Mouse (Mus musculus): ENCODE data around the gene Matn4. TPM values are rescaled to one million over a fixed set of nuclear protein-coding genes. Genes with fewer than 3 reads are reported as not detected.

Matn4 gene
- polyA plus RNA-seq, 1 experiment from 2014 or later, result 5.1 TPM

- 90% methylated on average over 15 of the region's 15 CpGs for WGBS
These were observed 17.9 kb upstream of the Matn4 start for GRCm38 (mm10) chr2:164422675-164423393.

GRCm38 (mm10) chr2:164421979-164422378 lies 17.0 kb upstream of the Matn4 start:
- no peak for ATAC-seq (ENCODE audit: low FRiP score, low read depth)
- Histone ChIP-seq H3K36me3 (no peaks in the 10 kb centered on the region), H3K9me3 (no peaks in the 10 kb centered on the region), H3K4me3 (no peak overlapping the region), H3K9ac (no peak overlapping the region), H3K27me3 (no peaks in the 10 kb centered on the region; the same call in 1 of the 2 replicates), H3K4me2 (no peak overlapping the region), H3K4me1 (replicated peaks) (no peaks in the 10 kb centered on the region), H3K27ac (replicated peaks) (no peak overlapping the region)
- 86% methylated on average over 8 of the region's 8 CpGs for WGBS

More at GRCm38 (mm10) chr2:164422675-164423393, 17.9 kb upstream of the Matn4 start:
- H3K27me3 ChIP-seq, result no peaks in the 10 kb centered on the region
- no peak overlapping the region for H3K4me2 ChIP-seq
- no peak overlapping the region for H3K9ac ChIP-seq
- no peak overlapping the region for H3K4me3 ChIP-seq
- ATAC-seq (ENCODE audit: low FRiP score, low read depth), result no peak
- H3K27ac ChIP-seq (replicated peaks), result no peak overlapping the region
- H3K9me3 ChIP-seq, result no peaks in the 10 kb centered on the region
- H3K4me1 ChIP-seq (replicated peaks), result no peaks in the 10 kb centered on the region
- H3K36me3 ChIP-seq, result no peaks in the 10 kb centered on the region

GRCm38 (mm10) chr2:164421306-164421705 lies 16.3 kb upstream of the Matn4 start:
- Histone ChIP-seq H3K36me3 (no peaks in the 10 kb centered on the region), H3K9me3 (no peaks in the 10 kb centered on the region), H3K4me3 (no peak overlapping the region), H3K27ac (replicated peaks) (no peak overlapping the region), H3K4me2 (no peak overlapping the region), H3K9ac (no peak overlapping the region), H3K4me1 (replicated peaks) (no peaks in the 10 kb centered on the region), H3K27me3 (no peaks in the 10 kb centered on the region; the same call in 1 of the 2 replicates)
- no peak for ATAC-seq (ENCODE audit: low FRiP score, low read depth)
- 95% methylated on average over 7 of the region's 7 CpGs for WGBS

- Histone ChIP-seq H3K9ac (no peak overlapping the region), H3K4me2 (no peak overlapping the region), H3K27ac (replicated peaks) (no peak overlapping the region), H3K9me3 (no peaks in the 10 kb centered on the region), H3K4me3 (no peak overlapping the region), H3K36me3 (no peaks in the 10 kb centered on the region), H3K4me1 (replicated peaks) (no peaks in the 10 kb centered on the region), H3K27me3 (peaks cover 3% of the 10 kb centered on the region; the same call in 1 of the 2 replicates)
- WGBS, result 9% methylated on average over 3 of the region's 3 CpGs
- no peak for ATAC-seq (ENCODE audit: low FRiP score, low read depth)
These were observed 14.5 kb upstream of the Matn4 start for GRCm38 (mm10) chr2:164419489-164419888.

GRCm38 (mm10) chr2:164418308-164418875 lies 13.4 kb upstream of the Matn4 start:
- 37% methylated on average over 3 of the region's 3 CpGs for WGBS
- no peak for ATAC-seq (ENCODE audit: low FRiP score, low read depth)

GRCm38 (mm10) chr2:164417198-164417597 lies 12.2 kb upstream of the Matn4 start:
- no peaks in the 10 kb centered on the region for H3K36me3 ChIP-seq
- WGBS, result 1% methylated on average over 2 of the region's 2 CpGs
- H3K4me1 ChIP-seq (replicated peaks), result 0 out of 2 replicates have a peak, but pooled peaks cover 4% of the 10 kb centered on the region
- peaks cover 3% of the 10 kb centered on the region; the same call in 1 of the 2 replicates for H3K27me3 ChIP-seq
- H3K9ac ChIP-seq, result no peak overlapping the region
- ATAC-seq (ENCODE audit: low FRiP score, low read depth), result no peak
- H3K27ac ChIP-seq (replicated peaks), result no peak overlapping the region
- H3K4me2 ChIP-seq, result no peak overlapping the region
- no peaks in the 10 kb centered on the region for H3K9me3 ChIP-seq
- no peak overlapping the region for H3K4me3 ChIP-seq

More at GRCm38 (mm10) chr2:164418308-164418875, 13.4 kb upstream of the Matn4 start:
- Histone ChIP-seq H3K9me3 (no peaks in the 10 kb centered on the region), H3K36me3 (no peaks in the 10 kb centered on the region), H3K27me3 (peaks cover 3% of the 10 kb centered on the region; the same call in 1 of the 2 replicates), H3K27ac (replicated peaks) (no peak overlapping the region), H3K4me3 (no peak overlapping the region), H3K4me2 (no peak overlapping the region), H3K9ac (no peak overlapping the region), H3K4me1 (replicated peaks) (0 out of 2 replicates have a peak, but pooled peaks cover 4% of the 10 kb centered on the region)

- no peak for ATAC-seq (ENCODE audit: low FRiP score, low read depth)
- Histone ChIP-seq H3K4me3 (peak overlapping the region; percentile 23), H3K9ac (no peak overlapping the region)
These were observed 9.6 kb upstream of the Matn4 start for GRCm38 (mm10) chr2:164414581-164414980.

GRCm38 (mm10) chr2:164414167-164414566 lies 9.2 kb upstream of the Matn4 start:
- Histone ChIP-seq H3K4me1 (replicated peaks) (0 out of 2 replicates have a peak, but pooled peaks cover 4% of the 10 kb centered on the region), H3K4me2 (peak overlapping the region; percentile 51), H3K4me3 (peak overlapping the region; percentile 23), H3K9me3 (no peaks in the 10 kb centered on the region), H3K9ac (no peak overlapping the region), H3K36me3 (no peaks in the 10 kb centered on the region), H3K27me3 (peaks cover 25% of the 10 kb centered on the region), H3K27ac (replicated peaks) (no peak overlapping the region)
- ATAC-seq (ENCODE audit: low FRiP score, low read depth), result no peak
- WGBS, result 25% methylated on average over 28 of the region's 28 CpGs

More at GRCm38 (mm10) chr2:164414581-164414980, 9.6 kb upstream of the Matn4 start:
- Histone ChIP-seq H3K9me3 (no peaks in the 10 kb centered on the region), H3K36me3 (no peaks in the 10 kb centered on the region), H3K27me3 (peaks cover 20% of the 10 kb centered on the region), H3K27ac (replicated peaks) (no peak overlapping the region), H3K4me1 (replicated peaks) (0 out of 2 replicates have a peak, but pooled peaks cover 4% of the 10 kb centered on the region), H3K4me2 (peak overlapping the region; percentile 51)
- WGBS, result 71% methylated on average over 10 of the region's 10 CpGs

GRCm38 (mm10) chr2:164407708-164408107 lies 2.7 kb upstream of the Matn4 start:
- H3K9me3 ChIP-seq, result no peaks in the 10 kb centered on the region
- ATAC-seq (ENCODE audit: low FRiP score, low read depth), result no peak

GRCm38 (mm10) chr2:164405519-164405918 lies 559 bp upstream of the Matn4 start:
- Histone ChIP-seq H3K27ac (replicated peaks) (no peak overlapping the region), H3K9me3 (no peaks in the 10 kb centered on the region), H3K4me1 (replicated peaks) (peaks cover 20% of the 10 kb centered on the region), H3K9ac (no peak overlapping the region), H3K36me3 (no peaks in the 10 kb centered on the region), H3K4me3 (no peak overlapping the region), H3K27me3 (peaks cover 98% of the 10 kb centered on the region), H3K4me2 (no peak overlapping the region)
- no peak for ATAC-seq (ENCODE audit: low FRiP score, low read depth)
- WGBS, result 46% methylated on average over 5 of the region's 5 CpGs

More at GRCm38 (mm10) chr2:164407708-164408107, 2.7 kb upstream of the Matn4 start:
- Histone ChIP-seq H3K27ac (replicated peaks) (no peak overlapping the region), H3K9ac (no peak overlapping the region), H3K4me1 (replicated peaks) (peaks cover 13% of the 10 kb centered on the region), H3K36me3 (no peaks in the 10 kb centered on the region), H3K27me3 (peaks cover 85% of the 10 kb centered on the region), H3K4me3 (no peak overlapping the region), H3K4me2 (peak overlapping the region; percentile 17; the same call in 1 of the 2 replicates)
- 3% methylated on average over 22 of the region's 22 CpGs for WGBS

- H3K27me3 ChIP-seq, result peaks cover 99% of the 10 kb centered on the region
- ATAC-seq (ENCODE audit: low FRiP score, low read depth), result no peak
- H3K9ac ChIP-seq, result peak overlapping the region; percentile 20; the same call in 1 of the 2 replicates
- WGBS, result 2% methylated on average over 41 of the region's 49 CpGs
- H3K36me3 ChIP-seq, result no peaks in the 10 kb centered on the region
- H3K4me1 ChIP-seq (replicated peaks), result peaks cover 24% of the 10 kb centered on the region
- no peaks in the 10 kb centered on the region for H3K9me3 ChIP-seq
- H3K4me2 ChIP-seq, result peak overlapping the region; percentile 57
- peak overlapping the region; percentile 32 for H3K4me3 ChIP-seq
- no peak overlapping the region for H3K27ac ChIP-seq (replicated peaks)
These were observed 624 bp downstream of the Matn4 start for GRCm38 (mm10) chr2:164404082-164404990.

Measured in hindbrain, embryonic 15.5 days (tissue).